Mouse (Mus musculus) CH12.LX (cell line): ENCODE measurements around the gene Fam193b. TPM values are rescaled to one million over a fixed set of nuclear protein-coding genes. Genes with fewer than 3 reads are reported as not detected.

Experiments used
- DNase-seq: peaks from one replicate; pipeline ENCODE4 v3.0.0-alpha.2; 2013; ENCODE audit errors: extremely low read depth
- H3K27ac ChIP-seq: 2 replicates; pipeline ENCODE4 v1.5.1; 2012; ENCODE audit warnings: low read depth, mild to moderate bottlenecking, control low read depth, moderate library complexity; ENCODE audit not compliant: insufficient read depth
- H3K27me3 ChIP-seq: replicated peaks from 2 replicates; pipeline ENCODE3; 2012; ENCODE audit warnings: inconsistent platforms
- H3K36me3 ChIP-seq, 2 experiments: replicated peaks in 1 of 2; 2 replicates each; pipeline versions ENCODE3 to v1.6.1; 2012; ENCODE audit warnings: inconsistent platforms in 1 of 2, low read length in 1 of 2, mild to moderate bottlenecking in 1 of 2, mixed read lengths in 1 of 2, moderate library complexity in 1 of 2; ENCODE audit not compliant: control insufficient read depth in 1 of 2, insufficient read depth in 1 of 2
- H3K4me1 ChIP-seq, 2 experiments: 2 replicates each; pipeline ENCODE4 v1.6.1; 2012; ENCODE audit warnings: inconsistent platforms in 1 of 2, moderate library complexity in 1 of 2; ENCODE audit not compliant: insufficient read depth in 2 of 2, control insufficient read depth in 1 of 2
- H3K4me2 ChIP-seq: 2 replicates; pipeline ENCODE4 v1.6.1; 2012; ENCODE audit warnings: low read depth, mild to moderate bottlenecking, control low read depth; ENCODE audit not compliant: poor library complexity, insufficient read depth, severe bottlenecking
- H3K4me3 ChIP-seq, 3 experiments: fragments of 150-350 bp in 1 of 3; sonication (generic) in 1 of 3; replicated peaks in 1 of 3; 2 replicates each; pipeline versions ENCODE3 to v1.5.1; 2011 to 2012; ENCODE audit warnings: low read depth in 2 of 3, low read length in 2 of 3, mild to moderate bottlenecking in 2 of 3, moderate library complexity in 2 of 3, control low read depth in 1 of 3, improper control_type of control experiment in 1 of 3, inconsistent platforms in 1 of 3, mixed read lengths in 1 of 3; ENCODE audit not compliant: poor library complexity in 1 of 3
- H3K79me2 ChIP-seq: replicated peaks from 2 replicates; pipeline ENCODE4 v1.6.1; 2012; ENCODE audit warnings: mild to moderate bottlenecking, moderate library complexity; ENCODE audit not compliant: control insufficient read depth, poor library complexity, insufficient read depth, severe bottlenecking; ENCODE audit errors: extremely low read depth
- H3K9ac ChIP-seq: 2 replicates; pipeline ENCODE4 v1.6.1; 2012; ENCODE audit warnings: low read depth, mild to moderate bottlenecking, control low read depth, moderate library complexity; ENCODE audit not compliant: insufficient read depth
- H3K9me3 ChIP-seq: replicated peaks from 2 replicates; pipeline ENCODE3; 2012; ENCODE audit warnings: low read length, inconsistent platforms, mixed read lengths
- BHLHE40 ChIP-seq: IDR thresholded peaks from 2 replicates; pipeline ENCODE4 v1.6.1; 2011; ENCODE audit warnings: mild to moderate bottlenecking, low read depth, low read length, improper control_type of control experiment
- CHD2 ChIP-seq: IDR thresholded peaks from 2 replicates; pipeline ENCODE4 v1.6.1; 2011; ENCODE audit warnings: low read length, improper control_type of control experiment
- E2F4 ChIP-seq: IDR thresholded peaks from 2 replicates; pipeline ENCODE4 v1.6.1; 2011; ENCODE audit warnings: low read depth, low read length, improper control_type of control experiment; ENCODE audit not compliant: insufficient replicate concordance
- ELF1 ChIP-seq: IDR thresholded peaks from 2 replicates; pipeline ENCODE4 v1.6.1; 2014; ENCODE audit warnings: low read depth, mild to moderate bottlenecking, inconsistent platforms, low read length, improper control_type of control experiment
- EP300 ChIP-seq: IDR thresholded peaks from 2 replicates; pipeline ENCODE4 v1.6.1; 2011; ENCODE audit warnings: low read length, improper control_type of control experiment
- JUND ChIP-seq: conservative IDR thresholded peaks from 2 replicates; pipeline ENCODE4 v1.6.1; 2011; ENCODE audit warnings: low read depth, low read length, improper control_type of control experiment
- MAZ ChIP-seq: IDR thresholded peaks from 2 replicates; pipeline ENCODE4 v1.6.1; 2012; ENCODE audit warnings: low read depth, mild to moderate bottlenecking, inconsistent platforms, low read length, improper control_type of control experiment, moderate library complexity
- NELFE ChIP-seq: IDR thresholded peaks from 2 replicates; pipeline ENCODE4 v1.6.1; 2011; ENCODE audit warnings: low read depth, low read length, improper control_type of control experiment
- NRF1 ChIP-seq: IDR thresholded peaks from 2 replicates; pipeline ENCODE4 v1.6.1; 2014; ENCODE audit warnings: low read depth, mild to moderate bottlenecking, inconsistent platforms, low read length, improper control_type of control experiment, moderate library complexity
- SIN3A ChIP-seq: IDR thresholded peaks from 2 replicates; pipeline ENCODE4 v1.6.1; 2012; ENCODE audit warnings: low read length, improper control_type of control experiment, inconsistent platforms
- SMC3 ChIP-seq: IDR thresholded peaks from 2 replicates; pipeline ENCODE4 v1.6.1; 2011; ENCODE audit warnings: low read depth, low read length, improper control_type of control experiment
- TBP ChIP-seq: conservative IDR thresholded peaks from 2 replicates; pipeline ENCODE4 v1.6.1; 2011; ENCODE audit warnings: low read depth, low read length, improper control_type of control experiment
- TCF12 ChIP-seq: IDR thresholded peaks from 2 replicates; pipeline ENCODE4 v1.6.1; 2014; ENCODE audit warnings: low read depth, mild to moderate bottlenecking, inconsistent platforms, low read length, improper control_type of control experiment
- UBTF ChIP-seq: IDR thresholded peaks from 2 replicates; pipeline ENCODE4 v1.6.1; 2012; ENCODE audit warnings: low read depth, mild to moderate bottlenecking, inconsistent platforms, low read length, improper control_type of control experiment, moderate library complexity
- USF2 ChIP-seq: conservative IDR thresholded peaks from 2 replicates; pipeline ENCODE4 v1.6.1; 2011; ENCODE audit warnings: low read depth, low read length, improper control_type of control experiment
- ZC3H11A ChIP-seq: IDR thresholded peaks from 2 replicates; pipeline ENCODE4 v1.6.1; 2012; ENCODE audit warnings: low read depth, mild to moderate bottlenecking, inconsistent platforms, low read length, improper control_type of control experiment
- ZKSCAN1 ChIP-seq: IDR thresholded peaks from 2 replicates; pipeline ENCODE4 v1.6.1; 2012; ENCODE audit warnings: low read depth, inconsistent platforms, low read length, improper control_type of control experiment, borderline replicate concordance
- ZMIZ1 ChIP-seq: IDR thresholded peaks from 2 replicates; pipeline ENCODE4 v1.6.1; 2012; ENCODE audit warnings: low read depth, mild to moderate bottlenecking, inconsistent platforms, low read length, improper control_type of control experiment
- dilution Hi-C: fragments of 300-500 bp; cut with MboI; formaldehyde crosslinking; loops from 2 replicates; pipeline ENCODE4 v1.14.3; 2020; ENCODE audit warnings: low sequenced_read_pairs; ENCODE audit not compliant: extremely low pct_unique_long_range_greater_than_20kb, extremely low pct_ligation_motif_present
- in situ Hi-C: fragments of 300-500 bp; cut with MboI; formaldehyde crosslinking; loops from 3 replicates; pipeline ENCODE4 v1.14.3; 2019; ENCODE audit warnings: low sequenced_read_pairs, low pct_ligation_motif_present, low pct_unique_long_range_greater_than_20kb, mixed read lengths
- polyA plus RNA-seq: library from polyadenylated mRNA; unstranded; fragments of >175 nt; gene quantifications from 2 replicates; pipeline ENCODE4 v1.2.1, GENCODE M21; 2012; ENCODE audit warnings: low read depth; ENCODE audit not compliant: insufficient read length
- total RNA-seq, 2 experiments: library from RNA; depleted of rRNA; stranded (reverse); fragments of 300-350 nt in 1 of 2; fragments of >200 nt in 1 of 2; gene quantifications; 2 replicates each; pipeline ENCODE4 v1.2.3; 2012 to 2014

The Fam193b gene
- total and polyA plus RNA-seq, 3 experiments = 9.2 to 22.4 (median 17.9) TPM

- Histone ChIP-seq H3K9me3 (no peaks in the 10 kb centered on the region), H3K36me3 (peaks cover 11 to 81% of the 10 kb centered on the region in 2 experiments), H3K9ac (no peak overlapping the region), H3K27ac (no peak overlapping the region), H3K4me2 (no peak overlapping the region), H3K4me1 (peaks cover 5 to 9% of the 10 kb centered on the region in 2 experiments; a peak in 3 of 4 replicates), H3K79me2 (0 out of 2 replicates have a peak, but pooled peaks cover 2% of the 10 kb centered on the region), H3K27me3 (no peaks in the 10 kb centered on the region), H3K4me3 (no peak overlapping the region)
- no peak for DNase-seq
- in situ Hi-C loops (no loop called here), dilution Hi-C loops (no loop called here)
- TF ChIP-seq SIN3A (no peak), UBTF (no peak), ZC3H11A (no peak), ZMIZ1 (no peak)
- TF ChIP-seq, all 38 proteins: peak for 0
Observed at GRCm38 (mm10) chr13:55563266-55563879, 7.5 kb downstream of the Fam193b start.

DNA sequence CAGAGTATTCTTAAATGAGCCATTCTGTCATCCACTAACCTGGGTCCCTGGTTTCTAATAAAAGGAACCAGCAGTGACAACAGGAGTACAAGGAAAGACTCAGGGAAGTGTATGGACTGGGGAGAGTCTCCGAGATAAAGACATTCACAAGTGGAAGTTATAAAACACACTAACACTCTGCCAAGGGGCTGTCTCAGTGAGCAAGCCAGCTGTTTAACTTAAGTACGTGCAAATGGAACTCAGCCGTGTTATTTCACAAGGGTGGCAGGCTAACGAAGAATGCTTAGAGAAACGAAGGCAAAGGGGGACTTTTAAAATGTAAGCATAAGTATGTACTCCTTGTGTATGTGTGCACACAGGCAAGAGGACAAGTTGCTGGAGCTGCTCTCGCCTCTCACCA is 13.4 kb downstream of the Fam193b start:
- Histone ChIP-seq H3K27ac (no peak overlapping the region), H3K4me3 (no peak overlapping the region), H3K9me3 (no peaks in the 10 kb centered on the region), H3K27me3 (no peaks in the 10 kb centered on the region), H3K9ac (no peak overlapping the region), H3K4me2 (no peak overlapping the region), H3K4me1 (peaks cover 2 to 5% of the 10 kb centered on the region in 2 experiments; a peak in 2 of 4 replicates), H3K36me3 (peaks cover 24 to 85% of the 10 kb centered on the region in 2 experiments), H3K79me2 (no peaks in the 10 kb centered on the region)
- dilution Hi-C loops = no loop called here
- no peak for DNase-seq
- TF ChIP-seq ZKSCAN1 = no peak
- no peak for TF ChIP-seq TBP
- no peak for TF ChIP-seq CHD2
- no peak for TF ChIP-seq SIN3A
- no peak for TF ChIP-seq USF2
- TF ChIP-seq EP300 = no peak
- TF ChIP-seq TCF12 = no peak
- no peak for TF ChIP-seq E2F4
- no peak for TF ChIP-seq ELF1
- no peak for TF ChIP-seq JUND
- in situ Hi-C loops = no loop called here

- no peak overlapping the region for H3K4me2 ChIP-seq
- H3K27ac ChIP-seq = no peak overlapping the region
- H3K79me2 ChIP-seq = no peaks in the 10 kb centered on the region
- in situ Hi-C loops = no loop called here
- no peaks in the 10 kb centered on the region for H3K27me3 ChIP-seq
- TF ChIP-seq TCF12 = no peak
- TF ChIP-seq BHLHE40 = no peak
- TF ChIP-seq NELFE = no peak
- TF ChIP-seq SMC3 = no peak
- TF ChIP-seq NRF1 = no peak
- no peak for TF ChIP-seq UBTF
- TF ChIP-seq MAZ = no peak
- no peak for TF ChIP-seq EP300
- TF ChIP-seq, all 38 proteins: peak for 0
- Histone ChIP-seq H3K36me3 (peaks cover 22 to 86% of the 10 kb centered on the region in 2 experiments), H3K9me3 (no peaks in the 10 kb centered on the region), H3K4me3 (no peak overlapping the region), H3K9ac (no peak overlapping the region), H3K4me1 (peaks cover 2 to 5% of the 10 kb centered on the region in 2 experiments; a peak in 2 of 4 replicates)
- dilution Hi-C loops = no loop called here
- DNase-seq = no peak
Observed at GRCm38 (mm10) chr13:55555921-55556320, 15.0 kb downstream of the Fam193b start.
